Mouse (Mus musculus): ENCODE measurements at regions not wholly inside any gene's neighbourhood (a gene's known extent, or its start where the extent isn't known, plus 50 kb on each side); places are given as distances from the start of the nearest gene placed in this dataset.

DNA sequence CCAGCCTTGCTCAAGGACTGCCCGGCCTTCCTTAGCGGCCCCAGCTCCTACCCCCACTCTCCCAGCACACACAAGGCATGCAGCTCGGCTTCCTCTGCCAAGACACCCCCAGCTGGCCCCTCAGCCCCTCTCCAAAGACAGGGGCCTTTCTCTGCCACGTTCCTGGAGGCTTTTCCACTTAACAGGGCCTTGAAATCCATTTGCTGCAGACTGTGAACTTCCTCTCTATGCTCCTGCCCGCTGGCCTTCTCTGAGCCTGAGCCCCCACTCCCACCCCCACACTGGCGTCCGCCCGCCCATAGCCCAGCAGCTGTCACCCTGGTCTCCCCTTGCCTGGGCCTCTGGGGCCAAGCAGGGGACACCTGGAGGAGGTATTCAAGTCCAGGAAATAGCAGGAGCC lies 73.7 kb downstream of the Pja1 start:
- TF ChIP-seq CTCF (IDR thresholded peaks at IDR 0.05; ENCODE audit: borderline replicate concordance, control insufficient read depth, extremely low read depth, insufficient read depth, low read length, poor library complexity) (no peak), POLR2A (IDR thresholded peaks at IDR 0.05; ENCODE audit: control insufficient read depth, extremely low read depth, insufficient read depth, low read length, poor library complexity) (no peak)
